Mouse (Mus musculus) left cerebral cortex, postnatal 4 days (tissue): Measurements from ENCODE around the gene Gm42715. TPM values are rescaled to one million over a fixed set of nuclear protein-coding genes. Genes with fewer than 3 reads are reported as not detected.
"Not testable (repeated sequence)": the region's sequence is repeated elsewhere in the genome, so short reads cannot be mapped to it uniquely, and the experiment has no call there.

Experiments
- DNase-seq: peaks from one replicate; pipeline ENCODE4 v3.0.0-alpha.2; 2022
- intact Hi-C: fragments of 180-260 bp; cut with DNase I; formaldehyde crosslinking; loops from one replicate; pipeline ENCODE4 v1.15.1; 2025
- total RNA-seq, 2 experiments: library from RNA; stranded (reverse); gene quantifications; 2 replicates each; pipeline ENCODE4 v1.2.3; 2021

Gm42715 gene
- 10 to 100 TPM; 14.5 to 14.6 TPM for total RNA-seq

GRCm38 (mm10) chr7:127519284-127519683 is at the start of gene Gm42715:
Gene Gm42715 (plus strand): TSS chr7:127519584.
- intact Hi-C loops, result loop anchor here (5.0 kb wide), 1 partner anchor 33 kb away; no protein-coding TSS in a partner anchor
- DNase-seq, result no peak

GRCm38 (mm10) chr7:127470011-127470715 is 49.2 kb upstream of the Gm42715 start:
- intact Hi-C loops, result loop anchor here (10.0 kb wide), 1 partner anchor 105 kb away; no protein-coding TSS in a partner anchor
- no peak for DNase-seq

GRCm38 (mm10) chr7:127470743-127471645 is 48.4 kb upstream of the Gm42715 start:
- intact Hi-C loops, result loop anchor here (10.0 kb wide), 1 partner anchor 106 kb away; no protein-coding TSS in a partner anchor
- DNase-seq, result peak; percentile 97

- intact Hi-C loops, result loop anchor here (10.0 kb wide), 1 partner anchor 107 kb away; no protein-coding TSS in a partner anchor
- DNase-seq, result peak; percentile 60
Observed at GRCm38 (mm10) chr7:127471646-127472010, 47.8 kb upstream of the Gm42715 start.

GRCm38 (mm10) chr7:127472060-127472459 is 47.3 kb upstream of the Gm42715 start:
- no peak for DNase-seq
- intact Hi-C loops, result loop anchor here (10.0 kb wide), 1 partner anchor 107 kb away; no protein-coding TSS in a partner anchor

GRCm38 (mm10) chr7:127473705-127474104 is 45.7 kb upstream of the Gm42715 start:
- intact Hi-C loops, result loop anchor here (10.0 kb wide), 1 partner anchor 109 kb away; no protein-coding TSS in a partner anchor

GRCm38 (mm10) chr7:127474378-127475070 is 44.9 kb upstream of the Gm42715 start:
- intact Hi-C loops, result loop anchor here (10.0 kb wide), 1 partner anchor 110 kb away; no protein-coding TSS in a partner anchor
- no peak for DNase-seq

More at GRCm38 (mm10) chr7:127473705-127474104, 45.7 kb upstream of the Gm42715 start:
- peak; percentile 31 for DNase-seq

GRCm38 (mm10) chr7:127475186-127475740 is 44.1 kb upstream of the Gm42715 start:
- DNase-seq, result no peak
- intact Hi-C loops, result loop anchor here (10.0 kb wide), 1 partner anchor 110 kb away; no protein-coding TSS in a partner anchor

GRCm38 (mm10) chr7:127476336-127476735 is 43.0 kb upstream of the Gm42715 start:
- intact Hi-C loops, result loop anchor here (10.0 kb wide), 1 partner anchor 112 kb away; no protein-coding TSS in a partner anchor

GRCm38 (mm10) chr7:127476855-127477254 is 42.5 kb upstream of the Gm42715 start:
- no peak for DNase-seq
- intact Hi-C loops, result loop anchor here (10.0 kb wide), 1 partner anchor 112 kb away; no protein-coding TSS in a partner anchor

More at GRCm38 (mm10) chr7:127476336-127476735, 43.0 kb upstream of the Gm42715 start:
- DNase-seq, result no peak

- intact Hi-C loops, result loop anchor here (10.0 kb wide), 1 partner anchor 113 kb away; no protein-coding TSS in a partner anchor
- peak; percentile 99 for DNase-seq
Observed at GRCm38 (mm10) chr7:127477687-127478634, 41.4 kb upstream of the Gm42715 start.

GRCm38 (mm10) chr7:127478635-127479317 is 40.6 kb upstream of the Gm42715 start, which contains the start of gene Fbrs:
Gene Fbrs (plus strand): TSS chr7:127479199.
- intact Hi-C loops, result loop anchor here (10.0 kb wide), 1 partner anchor 114 kb away; no protein-coding TSS in a partner anchor
- peak; percentile 99 for DNase-seq

- DNase-seq, result no peak
- intact Hi-C loops, result loop anchor here (10.0 kb wide), 1 partner anchor 115 kb away; no protein-coding TSS in a partner anchor
Observed at GRCm38 (mm10) chr7:127479318-127480225, 39.8 kb upstream of the Gm42715 start.

- no peak for DNase-seq
- intact Hi-C loops, result no loop called here
Observed at GRCm38 (mm10) chr7:127480321-127480720, 39.1 kb upstream of the Gm42715 start.

GRCm38 (mm10) chr7:127485416-127485815 is 34.0 kb upstream of the Gm42715 start:
- intact Hi-C loops, result no loop called here
- no peak for DNase-seq

- DNase-seq, intact Hi-C loops: not testable (repeated sequence)
Observed at GRCm38 (mm10) chr7:127488364-127488763, 31.0 kb upstream of the Gm42715 start.

GRCm38 (mm10) chr7:127489982-127490381 is 29.4 kb upstream of the Gm42715 start:
- no peak for DNase-seq
- intact Hi-C loops, result no loop called here
